Mouse (Mus musculus) kidney, postnatal 25 days (tissue): Measurements from ENCODE around the gene Padi3.

ENCODE experiments used
- DNase-seq, 2 experiments: peaks; one replicate each; pipeline ENCODE4 v3.0.0; 2021; ENCODE audit warnings: mixed read lengths in 2 of 2

Padi3 gene

DNA sequence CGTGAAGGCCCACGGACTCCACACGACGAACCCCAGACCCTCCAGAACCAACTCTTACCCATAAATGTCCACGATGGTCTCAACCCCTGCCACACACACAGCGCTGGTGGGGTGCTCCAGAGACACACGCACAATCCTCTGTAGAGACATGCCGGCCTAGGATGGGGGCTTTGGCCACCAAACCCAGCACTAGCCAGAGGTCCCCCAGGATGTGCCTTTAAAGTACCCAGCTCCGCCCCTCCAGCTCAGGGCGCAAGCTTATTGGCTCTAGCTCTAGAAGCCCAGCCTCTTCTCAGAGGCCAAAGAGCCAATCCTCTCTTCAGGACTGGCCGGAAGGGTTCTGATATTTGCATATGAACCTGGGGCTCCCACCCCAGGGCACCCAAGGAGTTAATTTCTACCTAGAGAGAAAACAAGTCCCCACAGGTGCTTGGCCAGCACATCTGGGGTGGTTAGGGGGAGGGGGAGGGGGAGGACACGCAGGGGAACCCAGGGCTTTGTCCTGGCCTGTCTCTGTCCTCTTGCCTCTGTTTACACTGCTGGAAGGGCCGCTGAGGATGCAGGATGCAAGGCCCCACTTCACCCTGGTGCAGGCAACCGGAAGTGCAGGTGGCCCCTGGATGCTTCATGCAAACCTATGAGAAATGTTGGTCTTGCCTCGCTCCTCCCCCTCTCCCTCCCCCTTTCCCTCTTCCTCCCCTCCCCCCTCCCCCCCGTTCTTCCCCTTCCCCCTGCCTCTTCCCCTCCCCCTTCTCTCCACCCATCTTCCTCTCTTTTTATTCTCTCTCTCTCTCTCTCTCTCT, at the start of gene Padi3:
Padi3 (minus strand) TSS at position 191 of the 803 bp plus-strand sequence.
- no peak for DNase-seq

DNA sequence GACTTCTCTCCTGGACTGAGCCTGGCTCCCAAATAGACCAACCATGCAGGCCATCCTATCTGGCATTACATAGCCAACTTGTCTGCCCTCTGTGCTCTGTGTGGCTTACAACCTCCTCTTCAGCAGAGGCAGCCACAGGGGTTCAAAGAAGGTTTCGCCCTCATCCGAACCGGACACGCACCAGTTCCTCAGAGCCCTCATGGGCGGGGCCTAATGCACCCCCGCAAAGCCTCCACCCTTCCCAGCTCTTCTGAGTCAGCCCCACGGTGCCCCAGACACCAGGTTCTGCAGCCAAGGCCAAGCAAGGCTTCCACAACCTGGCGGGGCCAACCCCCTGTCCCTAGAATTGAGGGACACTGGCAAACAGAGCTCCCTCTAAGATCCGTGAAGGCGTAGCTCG, 48.8 kb upstream of the Padi3 start:
- DNase-seq = no peak

DNA sequence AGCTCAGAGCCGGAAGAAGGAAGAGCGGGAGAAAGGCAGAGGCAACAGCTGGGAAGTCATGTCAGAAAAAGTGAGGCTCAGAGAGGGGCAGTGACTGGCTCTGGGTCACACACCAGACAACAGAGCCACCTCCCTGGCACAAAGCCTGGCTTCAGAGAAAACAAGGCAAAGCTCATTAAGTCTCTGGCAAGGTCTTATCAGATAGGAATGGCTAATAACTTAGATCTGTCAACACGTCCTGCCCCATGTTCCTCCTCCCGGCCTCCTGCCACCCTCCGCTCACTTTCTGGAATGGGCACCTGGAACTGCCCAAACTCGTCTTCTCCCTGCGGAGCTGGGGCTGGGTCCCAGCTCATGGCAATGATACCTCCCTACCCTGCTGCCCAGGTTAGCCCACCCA, 47.4 kb upstream of the Padi3 start:
- no peak for DNase-seq

DNA sequence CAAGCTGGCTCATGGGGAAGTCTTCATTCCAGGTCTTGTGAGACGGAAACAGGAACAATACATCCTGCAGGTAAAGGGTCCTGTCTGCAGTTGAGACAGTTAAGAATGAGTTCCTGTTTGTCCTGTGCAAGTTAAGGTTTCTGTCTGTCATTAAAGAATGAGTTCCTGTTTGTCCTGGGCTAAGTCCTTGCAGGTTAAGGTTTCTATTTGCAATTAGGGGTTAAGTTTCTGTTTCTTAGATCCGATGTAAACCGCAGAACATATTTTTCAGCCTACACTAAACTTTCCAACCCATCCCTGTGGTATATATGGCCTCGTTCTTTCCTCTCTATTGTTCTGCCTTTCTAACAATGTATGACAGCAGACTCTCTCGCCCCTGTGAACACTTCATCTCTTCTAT, 46.6 kb upstream of the Padi3 start:
- no peak for DNase-seq

DNA sequence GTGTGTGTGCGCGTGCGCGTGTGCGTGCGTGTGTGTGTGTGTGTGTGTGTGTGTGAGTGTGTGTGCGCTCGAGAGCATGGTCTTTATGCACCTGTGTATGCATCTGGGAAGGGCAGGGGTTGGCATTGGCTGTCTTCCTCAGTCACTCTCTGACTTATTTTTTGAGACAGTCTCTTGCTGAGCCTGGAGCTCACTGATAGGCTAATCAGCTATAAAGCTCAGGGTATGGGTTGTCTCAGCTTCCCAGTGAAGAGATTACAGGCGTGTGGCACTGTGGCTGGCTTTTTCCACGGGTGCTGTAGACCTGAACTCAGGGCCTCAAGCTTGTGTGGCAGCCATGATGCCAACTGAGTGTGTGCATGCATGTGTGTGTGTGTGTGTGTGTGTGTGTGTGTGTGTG, 44.7 kb upstream of the Padi3 start:
- no peak for DNase-seq

DNA sequence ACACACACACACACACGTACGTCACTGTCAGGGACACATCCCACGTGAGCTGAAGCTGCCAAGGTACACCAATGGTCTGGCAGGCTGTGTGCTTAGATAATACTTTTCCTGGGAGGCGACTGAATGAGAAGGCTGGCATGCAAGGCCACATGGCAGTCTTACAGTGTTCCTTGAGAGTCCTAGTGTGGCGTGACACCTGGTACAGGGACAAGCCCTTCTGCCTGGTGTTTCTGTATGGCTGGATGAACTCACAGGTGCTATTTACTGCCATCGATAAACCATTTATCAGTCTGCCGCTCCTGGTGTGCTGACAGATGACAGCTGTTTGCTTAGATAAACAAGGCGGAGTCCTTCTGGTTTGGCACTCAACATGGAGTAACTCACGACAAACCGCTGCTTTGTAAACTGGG, 44.0 kb upstream of the Padi3 start:
- DNase-seq = no peak

DNA sequence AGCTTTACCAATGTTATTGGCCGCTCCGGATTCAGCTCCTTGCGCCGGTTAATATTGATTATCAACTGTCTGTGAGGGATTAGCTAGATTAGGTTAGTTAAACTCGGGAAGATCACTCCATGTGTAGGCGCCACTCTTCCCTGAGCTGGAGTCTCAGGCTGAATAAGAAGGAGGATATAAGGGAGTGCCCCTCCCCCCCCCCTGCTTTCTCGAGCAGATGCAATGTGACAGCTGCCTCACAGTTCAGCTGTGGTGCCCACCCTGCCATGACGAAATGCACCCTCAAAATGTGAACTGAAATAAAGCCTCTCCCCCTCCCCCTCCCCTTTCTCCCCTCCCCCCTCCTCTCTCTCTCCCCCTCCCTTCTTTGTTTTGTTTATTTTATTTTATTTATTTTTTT, 43.2 kb upstream of the Padi3 start:
- no peak for DNase-seq

DNA sequence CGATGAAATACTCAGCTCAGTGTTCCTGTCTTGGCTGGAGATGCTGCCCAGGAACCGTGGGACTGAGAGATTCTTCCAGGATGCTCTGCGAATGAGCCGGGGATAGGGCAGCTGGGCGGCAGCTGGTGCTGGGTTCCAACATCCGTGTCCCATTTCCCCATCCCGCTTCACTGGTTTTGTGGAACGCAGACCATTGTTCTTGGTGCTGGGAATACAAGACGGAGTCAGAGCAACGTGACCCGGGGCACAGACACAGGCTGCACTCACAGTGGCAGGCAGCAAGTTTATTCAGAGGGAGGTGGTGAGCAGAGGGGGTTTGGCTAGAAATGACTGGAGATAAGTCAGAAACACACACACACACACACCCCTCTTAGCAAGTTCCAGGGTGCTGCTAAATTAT, 38.9 kb upstream of the Padi3 start:
- no peak for DNase-seq

DNA sequence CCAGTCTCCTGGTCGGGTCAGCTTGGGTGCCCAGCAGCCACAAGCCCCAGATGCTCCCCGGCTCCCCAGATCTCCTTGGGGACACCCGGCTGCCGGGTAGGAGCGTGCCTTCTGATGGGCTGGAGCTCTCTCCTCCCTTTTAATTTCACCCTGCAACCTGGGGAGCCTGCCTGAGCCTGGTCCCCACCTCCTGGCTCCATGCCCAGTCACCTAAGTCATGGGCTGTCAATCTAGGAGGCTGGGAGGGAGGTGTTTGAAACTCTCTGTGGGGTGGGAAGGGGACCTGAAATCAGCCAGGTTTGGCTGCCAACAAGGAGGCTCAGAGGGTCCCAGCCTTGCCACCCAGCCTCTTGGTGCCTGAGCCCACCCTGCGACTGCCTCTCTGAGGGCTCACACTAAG, 35.2 kb upstream of the Padi3 start, which contains the start of gene Padi1:
Padi1 (minus strand) TSS at position 113 of the 400 bp plus-strand sequence.
- peak in 1 of 2 experiments; percentile 10 for DNase-seq

DNA sequence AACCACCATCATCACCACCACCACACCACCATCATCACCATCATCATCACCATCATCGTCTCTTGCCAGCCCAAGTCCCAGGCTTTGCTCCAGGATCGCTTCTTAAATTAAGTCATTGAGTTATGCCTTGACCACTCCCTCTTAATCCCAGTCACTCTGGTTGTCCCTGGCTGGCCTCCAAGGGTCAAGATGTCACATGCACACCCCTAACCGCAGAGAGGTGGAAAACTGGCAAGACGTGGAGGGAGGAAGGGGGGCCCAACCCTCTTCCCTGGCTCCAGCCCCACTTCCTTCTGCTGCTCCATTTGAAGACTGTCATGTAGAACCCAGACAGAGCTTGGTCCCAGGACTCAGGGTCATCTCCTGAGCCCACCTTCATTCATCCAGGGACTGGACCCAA, 34.5 kb upstream of the Padi3 start:
- no peak for DNase-seq

DNA sequence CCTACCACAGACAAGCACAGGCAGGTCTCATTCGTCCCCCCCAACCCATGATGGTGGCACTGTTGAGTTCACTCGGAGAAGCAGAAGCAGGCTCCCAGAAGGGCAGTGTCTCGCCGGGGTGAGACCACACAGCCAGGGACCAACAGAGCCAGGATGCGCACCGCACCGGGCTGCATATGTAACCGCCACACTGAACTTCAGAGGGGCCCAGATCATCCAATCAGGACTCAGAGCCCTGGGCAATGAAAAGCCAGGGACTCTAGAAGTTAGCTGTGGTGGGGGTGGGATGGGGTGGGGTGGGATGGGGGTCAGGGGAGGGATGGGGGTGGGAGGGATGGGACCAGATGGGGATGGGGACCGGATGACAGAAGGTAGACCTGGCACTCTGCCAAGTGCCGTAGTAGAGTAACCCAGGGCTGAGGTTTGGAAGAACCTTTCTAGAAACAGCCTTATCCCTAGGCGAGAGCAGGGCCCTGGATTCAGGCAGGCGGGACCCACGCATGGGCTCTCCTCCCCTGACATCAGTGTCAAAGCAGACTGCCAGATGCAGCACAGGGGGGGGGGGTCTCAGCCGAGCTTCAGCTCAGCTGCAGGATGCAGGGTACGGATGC, 33.3 kb upstream of the Padi3 start:
- DNase-seq = no peak

DNA sequence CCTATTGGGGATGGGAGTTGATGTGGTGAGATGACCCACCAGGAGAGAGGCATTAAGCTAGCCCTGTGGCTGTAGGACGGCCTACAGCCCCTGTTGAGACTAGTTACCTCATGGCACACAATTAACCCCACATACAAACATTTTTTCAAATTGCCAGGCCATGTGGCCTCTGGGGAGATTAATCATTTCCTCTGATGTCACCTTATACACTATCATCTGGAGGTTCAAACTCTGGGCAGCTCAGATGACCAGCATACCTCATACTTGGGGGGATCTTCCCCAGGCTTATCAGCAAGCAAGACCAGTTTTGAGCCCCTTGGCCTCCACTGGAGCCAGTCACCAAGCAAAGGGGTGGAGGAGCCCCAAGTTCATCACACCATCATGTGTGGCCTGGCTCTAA, 32.5 kb upstream of the Padi3 start:
- DNase-seq = no peak

DNA sequence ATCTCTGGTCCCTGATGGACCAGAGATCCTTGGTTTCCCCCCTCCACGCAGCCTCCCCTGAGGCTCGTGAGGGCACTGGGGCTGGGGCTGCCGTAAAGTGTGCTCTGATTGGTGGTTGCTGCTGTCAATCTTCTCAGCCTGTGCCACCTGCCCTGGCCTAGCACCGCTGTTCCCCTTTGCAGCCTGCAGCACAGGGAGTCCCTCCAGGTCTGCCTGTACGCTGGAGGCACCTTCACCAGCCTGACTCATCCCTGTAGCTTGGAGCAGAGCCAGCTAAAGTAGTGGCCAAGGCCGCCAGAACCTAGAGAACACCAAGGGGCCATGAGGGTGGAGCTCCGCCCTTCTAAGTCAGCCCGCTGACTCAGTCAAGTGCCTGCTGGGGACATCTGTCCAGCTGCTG, 27.4 kb upstream of the Padi3 start:
- DNase-seq = peak; percentile 5 to 53

DNA sequence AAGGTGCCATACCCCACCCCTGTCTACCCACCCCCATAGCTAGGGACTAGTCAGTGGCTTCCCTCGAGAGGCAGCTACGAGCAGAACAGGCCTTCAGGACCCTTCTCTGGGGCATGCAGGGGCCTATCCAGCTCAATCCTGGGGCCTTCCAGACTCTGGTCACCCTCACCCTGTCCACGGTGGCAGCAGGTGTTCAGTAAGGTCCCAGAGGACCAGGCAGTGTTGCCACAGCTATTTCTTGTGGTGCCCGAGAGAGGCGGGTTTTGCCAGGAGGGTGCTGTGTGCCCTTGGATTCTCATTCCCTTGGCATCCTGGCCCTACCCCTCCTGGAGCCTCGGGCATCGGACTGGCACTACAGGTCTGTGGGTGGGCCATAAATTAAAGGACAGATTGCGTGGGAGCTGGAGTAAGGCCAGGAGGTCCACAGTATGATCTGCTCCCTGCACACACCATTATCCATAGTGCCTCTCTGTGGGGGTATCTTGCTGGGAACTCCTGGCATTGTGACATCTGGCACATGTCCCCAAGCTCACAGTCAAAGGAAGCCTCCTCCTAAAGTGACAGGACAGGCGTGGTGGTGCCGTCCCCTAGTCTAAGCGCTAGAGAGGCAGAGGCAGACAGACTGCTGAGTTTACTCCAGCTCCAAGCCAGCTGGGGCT, 25.9 kb upstream of the Padi3 start:
- no peak for DNase-seq

DNA sequence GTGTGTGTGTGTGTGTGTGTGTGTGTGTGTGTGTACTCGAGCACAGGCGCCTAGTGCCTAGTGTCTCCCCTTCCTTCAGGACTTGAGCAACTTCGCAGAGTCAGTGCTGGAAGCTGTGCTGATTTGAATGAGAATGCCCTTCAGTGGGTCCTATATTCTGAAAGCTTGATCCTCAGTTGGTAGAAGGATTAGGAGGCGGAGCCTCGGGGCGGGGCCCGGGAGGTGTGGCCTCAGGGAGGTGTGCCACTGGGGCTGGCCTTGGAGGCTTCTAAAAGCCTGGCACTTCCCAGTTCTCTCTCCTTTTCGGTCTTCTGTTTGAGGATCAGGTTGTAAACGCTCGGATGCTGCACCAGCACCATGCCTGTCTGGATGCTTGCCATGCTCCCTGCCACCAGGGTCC, 25.2 kb upstream of the Padi3 start:
- DNase-seq = peak in 1 of 2 experiments; percentile 22

DNA sequence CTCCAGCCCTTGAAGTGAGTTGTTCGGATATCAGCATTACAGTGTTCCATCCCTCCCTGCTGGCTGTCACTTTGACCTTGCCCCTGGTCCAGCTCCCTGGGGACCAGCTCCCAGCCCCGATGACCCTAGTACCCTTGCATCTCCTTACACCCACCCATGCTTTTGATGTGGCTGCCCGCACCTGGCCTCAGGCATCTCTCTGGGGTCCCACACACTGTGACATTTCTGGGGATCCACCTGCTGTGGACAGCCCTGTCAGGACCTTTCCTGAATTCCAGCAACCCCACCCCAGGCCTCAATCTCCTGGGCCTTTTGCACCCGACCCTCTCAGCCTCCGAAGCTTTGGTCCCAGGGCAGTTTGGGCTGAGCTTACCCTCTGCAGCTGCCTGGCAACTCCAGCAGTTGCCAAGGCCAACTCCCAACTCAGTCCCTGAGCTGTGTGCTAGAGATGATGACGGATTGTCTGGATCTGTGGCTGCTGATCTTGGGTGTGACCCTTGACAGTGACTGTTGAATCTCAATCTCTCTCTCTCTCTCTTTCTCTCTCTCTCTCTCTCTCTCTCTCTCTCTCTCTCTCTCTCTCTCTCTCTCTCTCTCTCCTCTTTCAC, 24.0 kb upstream of the Padi3 start:
- DNase-seq = no peak

DNA sequence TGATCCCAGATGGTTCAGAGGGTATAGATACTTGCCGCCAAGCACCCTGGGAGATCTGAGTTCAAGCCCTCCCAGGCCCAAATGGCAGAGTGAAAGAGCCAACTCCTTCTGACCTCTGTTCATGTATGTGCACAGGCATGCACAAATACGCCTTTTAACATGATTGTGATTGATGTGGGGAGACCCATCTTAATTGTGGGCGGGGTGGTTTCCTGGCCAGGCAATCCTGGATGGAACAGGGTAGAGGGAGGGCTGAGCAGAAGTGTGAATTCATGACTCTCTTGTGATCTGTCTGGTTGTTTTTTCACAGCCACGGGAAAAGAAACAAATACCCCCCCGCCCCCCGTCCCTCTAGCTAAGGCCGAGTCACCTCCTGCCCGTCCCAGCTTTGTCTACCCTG, 22.4 kb upstream of the Padi3 start:
- no peak for DNase-seq

DNA sequence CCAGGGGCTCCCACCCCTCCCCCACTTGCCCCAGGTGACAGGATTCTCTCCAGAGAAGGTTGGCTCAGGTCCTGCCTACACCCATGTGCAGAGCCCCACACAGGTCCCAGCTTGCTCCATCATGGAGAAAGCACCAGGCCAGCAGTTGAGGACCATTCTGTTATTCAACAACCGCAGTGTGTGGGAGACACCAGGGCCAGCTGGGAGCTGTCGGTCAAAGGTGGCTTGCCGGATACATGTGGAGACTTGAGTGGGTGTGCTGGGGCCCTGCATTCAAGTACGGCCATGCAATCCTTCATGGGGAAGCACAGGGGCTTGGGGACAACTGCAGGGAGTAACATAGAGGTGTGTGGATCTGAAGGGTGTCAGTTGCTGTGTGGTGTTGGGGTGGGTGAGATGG, 21.4 kb upstream of the Padi3 start:
- DNase-seq = no peak

DNA sequence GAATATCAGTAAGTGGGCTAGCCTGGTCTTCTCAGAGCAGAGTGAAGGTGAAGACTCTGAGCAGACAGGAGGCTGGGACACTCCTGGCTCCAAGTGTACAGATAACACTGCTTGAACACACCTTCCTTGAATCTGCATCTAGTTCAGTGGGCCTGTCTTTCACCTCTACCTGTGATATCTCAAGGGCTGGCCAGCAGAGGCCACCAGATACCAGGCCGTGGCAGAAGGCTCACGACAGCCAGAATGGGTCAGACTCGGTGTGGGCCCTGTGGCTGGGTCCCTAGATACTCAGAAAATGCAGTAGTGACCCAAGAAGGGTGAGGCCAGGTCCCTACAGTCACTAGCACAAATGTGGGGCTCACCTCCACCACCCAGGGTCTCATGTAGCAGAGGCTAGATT, 16.8 kb upstream of the Padi3 start:
- no peak for DNase-seq

DNA sequence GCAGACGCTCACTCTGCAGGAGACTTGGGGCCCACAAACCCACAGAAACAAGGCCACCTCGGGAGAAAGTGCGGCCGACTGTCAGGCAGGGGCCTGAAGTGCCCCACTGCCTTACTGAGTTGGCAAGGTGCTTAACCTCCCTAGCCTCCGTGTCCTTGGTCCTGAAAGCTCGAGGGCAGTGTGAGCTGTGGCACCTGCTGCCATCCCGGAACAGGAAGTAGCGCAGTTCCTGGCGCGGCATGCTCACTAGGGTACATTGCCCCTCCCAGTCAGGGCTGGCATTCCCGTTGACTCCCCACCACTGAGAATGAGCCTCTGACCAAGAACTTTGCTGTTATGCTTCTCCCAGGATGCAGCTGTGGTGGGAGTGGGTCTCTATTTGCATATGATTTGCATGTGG, 15.5 kb upstream of the Padi3 start:
- no peak for DNase-seq

DNA sequence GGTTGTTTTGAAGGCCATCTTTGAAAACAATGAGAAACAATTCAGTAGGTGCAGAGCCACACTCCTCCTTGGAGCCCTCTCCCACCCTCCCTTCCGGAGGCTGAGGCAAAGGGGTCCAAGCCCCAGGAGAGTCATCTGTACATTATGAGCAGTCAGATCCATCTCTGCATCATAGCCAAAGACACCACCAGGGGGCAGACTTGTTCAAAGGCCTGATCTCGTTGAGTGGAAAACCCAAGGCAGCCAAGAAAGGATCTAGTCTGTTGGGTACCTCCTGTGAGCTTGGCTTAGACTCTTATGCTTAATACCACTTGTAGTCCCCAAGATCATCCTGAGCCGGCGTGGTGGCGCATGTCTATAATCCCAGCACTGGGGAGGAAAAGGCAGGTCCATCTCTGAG, 11.5 kb upstream of the Padi3 start:
- peak in 1 of 2 experiments; percentile 69 for DNase-seq

DNA sequence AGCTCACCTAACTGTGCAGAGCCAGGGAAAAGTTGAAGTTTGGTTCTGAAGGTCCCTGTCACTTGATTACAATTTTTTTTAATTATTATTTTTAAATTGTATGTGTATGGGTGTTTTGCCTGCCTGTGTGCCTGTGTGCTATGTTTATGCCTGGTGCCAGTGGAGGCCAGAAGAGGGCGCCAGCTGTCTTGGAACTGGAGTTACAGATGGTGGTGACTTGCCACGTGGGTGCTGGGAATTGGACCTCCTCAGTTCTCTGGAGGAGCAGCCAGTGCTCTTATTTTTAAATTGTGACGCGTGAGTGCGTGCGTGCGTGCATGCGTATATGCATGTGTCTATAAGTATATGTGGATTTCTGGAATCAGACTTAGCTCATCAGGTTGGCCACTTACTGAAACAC, 7.0 kb upstream of the Padi3 start:
- DNase-seq = no peak
